Mouse (Mus musculus) heart, postnatal 0 days (tissue): ENCODE measurements around the gene Vmn2r13.

ENCODE experiments used
- CTCF ChIP-seq: IDR thresholded peaks from 2 replicates; pipeline ENCODE4 v1.5.1; 2016; ENCODE audit warnings: antibody characterized with exemption, control low read depth, low read depth
- EP300 ChIP-seq: IDR thresholded peaks from 2 replicates; pipeline ENCODE4 v1.6.1; 2016; ENCODE audit warnings: antibody characterized with exemption, low read depth

GRCm38 (mm10) chr5:109139546-109139945, 52.5 kb downstream of the Vmn2r13 start:
- TF ChIP-seq CTCF, result no peak
- no peak for TF ChIP-seq EP300
